Mouse (Mus musculus): ENCODE results near the gene Ccdc22.

Gene Ccdc22

DNA sequence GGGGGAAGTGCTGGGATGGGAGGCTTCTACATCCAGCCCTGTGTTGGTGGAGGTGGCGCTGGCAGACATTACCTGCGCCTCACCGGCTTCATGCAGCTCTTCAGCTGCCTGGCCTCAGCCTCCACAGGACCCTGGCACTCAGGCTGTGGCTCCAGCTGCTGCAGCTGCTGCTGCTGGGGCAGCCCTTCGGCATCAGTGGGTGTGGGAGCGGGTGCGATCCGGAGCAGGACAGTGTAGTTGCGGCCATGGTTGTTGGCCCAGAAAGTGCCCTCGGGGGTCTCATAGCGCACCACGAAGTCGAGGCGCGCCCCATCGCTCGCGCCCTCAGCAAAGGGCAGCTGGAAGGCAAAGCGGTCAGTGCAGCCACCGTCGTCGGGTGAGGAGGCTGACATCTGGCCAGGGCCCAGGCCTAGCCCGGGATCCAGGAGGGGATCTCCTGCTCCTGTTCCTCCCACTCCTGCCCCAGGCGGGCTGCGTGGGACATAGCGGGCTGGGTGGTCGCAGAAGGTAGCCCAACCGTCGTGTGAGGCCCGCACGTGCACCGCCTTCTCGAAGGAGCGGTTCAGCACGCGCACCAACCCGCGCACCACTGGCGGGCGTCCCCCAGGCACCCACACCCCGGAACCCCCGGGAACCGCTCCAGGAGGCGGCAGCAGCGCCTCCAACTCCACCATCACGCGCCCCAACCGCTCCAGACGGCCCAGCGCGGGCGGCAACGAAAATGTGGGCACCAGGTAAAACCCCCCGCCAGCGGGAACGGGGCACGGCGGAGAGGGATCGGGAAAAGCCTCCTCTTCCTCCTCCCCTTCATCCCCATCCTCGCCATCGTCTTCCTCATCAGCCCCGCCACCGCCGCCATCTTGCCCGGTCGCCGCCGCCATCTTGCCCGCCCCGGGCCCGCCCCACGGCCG, 31.9 kb downstream of the Ccdc22 start, which contains the start of gene Foxp3:
Gene Foxp3, plus strand, starts transcription at position 469 of the 911 bp plus-strand sequence.
- in situ Hi-C loops (cut with MboI) = no loop called here

DNA sequence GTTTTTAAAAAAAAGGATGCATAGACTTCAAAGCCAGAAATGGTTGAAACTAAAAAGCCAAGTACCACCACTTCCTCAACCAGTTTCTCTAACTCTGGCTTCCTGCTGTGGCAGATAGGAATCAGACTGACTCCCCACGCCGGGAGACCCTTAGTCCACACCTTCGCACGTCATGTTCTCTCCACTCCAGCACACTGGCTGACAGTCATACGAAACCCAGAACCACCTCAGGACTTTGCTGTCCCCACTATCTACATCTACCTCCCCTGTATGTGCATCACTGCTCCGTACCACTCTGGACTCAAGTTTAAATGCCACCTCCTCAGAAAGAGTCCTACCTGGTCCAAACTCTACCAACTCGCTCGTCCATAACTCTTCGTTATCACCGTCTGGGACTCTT, 32.9 kb downstream of the Ccdc22 start:
- in situ Hi-C loops (cut with MboI) = no loop called here

DNA sequence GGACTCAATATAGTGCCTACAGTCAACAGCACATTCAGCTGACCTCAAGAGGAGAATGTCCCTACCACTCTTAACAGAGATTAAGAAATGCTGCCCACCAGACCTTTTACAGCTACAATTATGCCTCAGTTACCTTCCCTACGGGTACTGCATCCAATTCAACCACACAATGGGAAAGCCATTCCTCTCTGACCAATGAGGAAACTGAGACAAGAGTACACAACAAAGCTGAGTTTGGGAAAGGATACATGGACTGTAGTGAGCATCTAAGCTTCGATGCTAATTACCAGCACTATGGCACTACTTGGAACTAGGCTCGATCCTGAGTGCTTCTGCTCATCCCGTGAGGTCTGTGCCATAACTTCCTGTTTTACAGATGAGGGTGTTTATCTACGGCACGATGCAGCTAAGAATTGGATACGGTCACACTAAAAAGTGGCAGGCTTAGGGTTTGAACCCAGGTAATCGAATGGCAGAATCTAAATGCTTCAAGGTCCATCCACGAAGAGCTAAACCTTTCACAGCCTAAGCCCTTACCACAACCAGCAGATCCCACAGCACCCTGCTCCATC, 33.7 kb downstream of the Ccdc22 start:
- in situ Hi-C loops (cut with MboI) = no loop called here

DNA sequence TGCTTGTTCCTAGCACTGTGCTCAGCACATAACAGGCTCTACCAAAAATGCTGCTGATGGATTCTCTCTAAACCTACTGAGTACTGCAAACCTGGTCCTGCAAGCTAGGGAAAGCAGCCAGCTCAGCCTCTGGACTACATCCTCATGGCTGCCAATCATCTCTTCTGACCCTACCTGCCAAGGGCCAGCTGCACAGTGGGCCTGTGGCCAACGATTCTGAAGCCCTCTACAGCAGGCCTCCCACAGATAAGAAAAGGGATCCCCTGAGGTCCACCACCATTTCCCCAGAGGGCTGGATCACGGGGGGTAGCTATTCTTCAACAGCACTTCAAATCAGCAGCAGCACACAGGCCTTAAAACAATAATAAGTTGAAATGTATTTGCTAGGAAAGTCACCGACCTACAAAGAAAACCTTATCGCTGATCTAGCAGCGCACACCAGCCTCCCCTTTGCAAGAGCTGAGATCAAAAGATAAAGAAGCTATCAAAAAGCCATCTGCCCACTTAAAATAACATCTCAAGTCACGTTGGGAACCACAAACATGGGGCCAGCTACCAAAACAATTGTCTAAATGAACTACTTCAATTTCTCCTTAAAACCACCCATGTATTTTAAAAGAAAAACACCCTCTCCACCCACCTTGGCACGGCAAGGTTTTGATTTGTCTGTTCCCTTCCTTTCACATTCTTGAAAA, 34.7 kb downstream of the Ccdc22 start:
- in situ Hi-C loops (cut with MboI) = no loop called here

DNA sequence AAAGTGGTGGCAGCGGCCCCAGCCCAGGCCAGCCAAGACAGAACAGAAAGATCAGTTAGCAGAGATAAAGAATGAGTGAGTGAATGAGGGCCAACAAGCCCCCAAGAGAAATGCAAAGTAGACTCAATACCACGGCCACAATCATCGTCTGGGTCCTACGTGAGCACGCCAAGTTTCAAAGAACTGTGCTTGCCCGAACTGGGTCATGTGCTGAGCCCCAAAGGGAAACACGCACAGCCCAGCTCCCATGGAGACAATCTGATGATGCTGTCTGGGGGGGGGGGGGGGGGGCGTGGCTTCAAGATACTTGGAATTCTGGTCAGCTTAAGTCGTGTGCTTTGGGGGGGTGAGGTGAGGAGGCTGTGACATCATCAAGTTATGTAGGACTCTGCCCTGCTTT, 37.8 kb downstream of the Ccdc22 start:
- in situ Hi-C loops (cut with MboI) = no loop called here

DNA sequence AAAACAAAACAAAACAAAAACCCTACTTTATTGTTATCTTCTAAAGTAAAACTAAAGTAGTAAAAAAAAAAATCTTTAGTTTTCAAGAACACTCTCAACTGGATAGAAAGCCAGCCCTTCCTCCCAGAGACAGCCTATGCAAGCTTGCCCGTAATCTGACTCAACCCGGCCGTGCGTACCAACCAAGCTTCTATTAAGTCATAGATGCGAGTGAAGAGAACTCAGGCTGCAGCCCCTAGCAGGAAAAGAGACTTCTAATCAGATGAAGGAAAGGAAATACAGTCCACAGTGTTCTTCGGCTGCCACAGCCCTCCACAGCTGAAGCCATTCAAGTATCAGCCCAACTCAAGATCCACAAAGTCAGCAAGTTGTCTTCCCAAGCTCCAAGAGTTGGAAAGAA, 39.0 kb downstream of the Ccdc22 start:
- in situ Hi-C loops (cut with MboI) = no loop called here

DNA sequence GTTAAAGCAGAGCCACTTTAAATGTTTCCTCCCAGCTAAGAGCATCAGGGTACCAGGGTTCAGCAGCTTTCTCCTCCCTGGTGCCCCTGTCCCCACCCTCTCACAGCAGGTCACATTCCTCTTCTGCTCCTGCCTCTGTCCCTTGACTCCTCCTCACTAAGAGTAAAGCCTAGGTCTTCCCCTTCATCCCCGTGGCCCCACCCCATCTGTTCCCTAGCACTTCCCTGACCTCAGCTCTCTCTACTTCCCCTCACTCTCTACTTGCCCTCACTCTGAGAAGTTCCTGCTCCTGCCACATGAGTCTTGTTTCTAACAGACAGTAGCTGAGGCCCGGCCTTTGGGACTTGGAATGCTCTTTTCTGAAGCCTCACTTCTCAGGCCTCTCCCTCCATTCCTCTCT, 42.2 kb downstream of the Ccdc22 start:
- in situ Hi-C loops (cut with MboI) = no loop called here

DNA sequence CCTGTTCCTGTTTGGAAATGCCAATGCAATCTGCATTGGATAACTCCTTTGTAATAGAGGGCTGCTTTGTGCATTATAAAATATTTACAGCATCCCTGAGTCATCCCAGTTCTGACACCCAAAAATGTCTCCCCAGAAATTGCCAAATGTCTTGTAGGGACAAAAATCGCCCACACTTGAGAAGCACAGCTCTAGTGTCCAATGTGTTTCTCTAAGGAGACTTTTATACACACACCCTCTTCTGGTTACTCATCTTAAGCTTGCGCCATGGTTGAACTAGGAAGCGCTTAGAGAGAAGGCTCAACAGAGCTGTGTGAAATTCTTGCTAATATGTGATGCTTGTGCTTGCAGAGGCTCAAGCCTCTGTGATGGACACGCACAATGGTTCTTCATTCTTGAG, 51.8 kb downstream of the Ccdc22 start:
- in situ Hi-C loops (cut with MboI) = no loop called here

Measured in mature B cell (primary cell).